Mouse (Mus musculus) heart, embryonic 11.5 days (tissue): ENCODE results near the gene Tjap1. TPM values are rescaled to one million over a fixed set of nuclear protein-coding genes. Genes with fewer than 3 reads are reported as not detected.

Experiments used
- ATAC-seq: fragments of 200-750 bp; cut with Nextera tagmentation; replicated peaks from 2 replicates; pipeline ENCODE4 v1.8.0; 2017; ENCODE audit warnings: moderate library complexity; ENCODE audit not compliant: insufficient number of reproducible peaks, low FRiP score, low TSS enrichment
- H3K27ac ChIP-seq: fragments of 300-500 bp; sonication (generic); 2 replicates; pipeline ENCODE4 v1.5.1; 2014; ENCODE audit warnings: mild to moderate bottlenecking, low read depth, low read length
- H3K27me3 ChIP-seq: fragments of 300-500 bp; sonication (generic); 2 replicates; pipeline ENCODE4 v1.6.1; 2014; ENCODE audit warnings: mild to moderate bottlenecking, low read length, mixed read lengths; ENCODE audit not compliant: control insufficient read depth, insufficient read depth
- H3K36me3 ChIP-seq: fragments of 300-500 bp; sonication (generic); 2 replicates; pipeline ENCODE4 v1.6.1; 2014; ENCODE audit warnings: mild to moderate bottlenecking, low read length, moderate library complexity, mixed read lengths; ENCODE audit not compliant: control insufficient read depth, insufficient read depth
- H3K4me1 ChIP-seq: fragments of 300-500 bp; sonication (generic); 2 replicates; pipeline ENCODE4 v1.6.1; 2014; ENCODE audit warnings: low read length; ENCODE audit not compliant: control insufficient read depth, insufficient read depth
- H3K4me2 ChIP-seq: fragments of 300-500 bp; sonication (generic); 2 replicates; pipeline ENCODE4 v1.6.1; 2014; ENCODE audit warnings: mild to moderate bottlenecking, moderate library complexity
- H3K4me3 ChIP-seq: fragments of 300-500 bp; sonication (generic); 2 replicates; pipeline ENCODE4 v1.5.1; 2014; ENCODE audit warnings: low read depth, low read length
- H3K9ac ChIP-seq: fragments of 300-500 bp; sonication (generic); 2 replicates; pipeline ENCODE4 v1.6.1; 2014; ENCODE audit warnings: mild to moderate bottlenecking, low read depth, low read length, moderate library complexity
- H3K9me3 ChIP-seq: fragments of 300-500 bp; sonication (generic); replicated peaks from 2 replicates; pipeline ENCODE4 v1.6.1; 2016; ENCODE audit warnings: low read length; ENCODE audit not compliant: control insufficient read depth
- WGBS: fragments of 180-500 bp; shearing (Covaris S2); extraction: QIAGEN DNeasy Blood & Tissue Kit; methylation state at CpG from one replicate; pipeline ENCODE4 v1.1.7; 2014; ENCODE audit not compliant: insufficient replicate concordance; 5-methylcytosine and 5-hydroxymethylcytosine counted together
- polyA plus RNA-seq: library from polyadenylated mRNA; unstranded; fragments of >200 nt; fragmentation: Nextera tagmentation; extraction: Ambion mirVana; gene quantifications from 2 replicates; pipeline ENCODE4 v1.2.1, GENCODE M21; 2014

The Tjap1 gene
- polyA plus RNA-seq, 1 experiment from 2014 or later: 36.8 TPM

GRCm38 (mm10) chr17:46296601-46297000, 13.8 kb upstream of the Tjap1 start:
- Histone ChIP-seq H3K4me3 (no peak overlapping the region; the same call in 1 of the 2 replicates), H3K27me3 (peaks cover 65% of the 10 kb centered on the region)
- no peak for ATAC-seq

DNA sequence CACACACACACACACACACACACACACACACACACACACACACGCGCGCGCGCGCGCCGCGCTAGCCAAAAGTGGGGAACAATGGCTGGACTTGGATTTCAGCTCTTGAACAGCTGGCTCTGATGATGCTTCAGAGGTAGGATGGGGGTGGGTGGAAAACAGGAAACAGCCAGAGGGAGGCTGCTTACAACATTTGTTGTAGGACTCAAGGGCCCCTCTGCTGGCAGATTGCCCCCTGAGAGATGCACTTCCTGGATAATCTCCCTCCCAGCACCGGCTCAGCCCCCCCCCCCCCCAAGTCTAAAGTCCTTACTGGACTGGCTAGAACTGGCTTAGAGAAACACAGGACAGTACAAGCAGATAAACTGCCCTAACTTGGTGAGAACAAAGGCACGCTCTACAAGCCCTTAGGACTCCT, 4.9 kb upstream of the Tjap1 start:
- no peak for ATAC-seq
- 41% methylated on average over 11 of the region's 11 CpGs for WGBS
- H3K9ac ChIP-seq: 0 out of 2 replicates have a peak overlapping the region, but pooled peaks have one; percentile 46

More at GRCm38 (mm10) chr17:46296601-46297000, 13.8 kb upstream of the Tjap1 start:
- no peaks in the 10 kb centered on the region for H3K9me3 ChIP-seq
- H3K4me2 ChIP-seq: 0 out of 2 replicates have a peak overlapping the region, but pooled peaks have one; percentile 100
- 42% methylated on average over 6 of the region's 6 CpGs for WGBS
- H3K4me1 ChIP-seq: peaks cover 7% of the 10 kb centered on the region
- no peaks in the 10 kb centered on the region for H3K36me3 ChIP-seq
- no peak overlapping the region for H3K9ac ChIP-seq
- no peak overlapping the region for H3K27ac ChIP-seq

DNA sequence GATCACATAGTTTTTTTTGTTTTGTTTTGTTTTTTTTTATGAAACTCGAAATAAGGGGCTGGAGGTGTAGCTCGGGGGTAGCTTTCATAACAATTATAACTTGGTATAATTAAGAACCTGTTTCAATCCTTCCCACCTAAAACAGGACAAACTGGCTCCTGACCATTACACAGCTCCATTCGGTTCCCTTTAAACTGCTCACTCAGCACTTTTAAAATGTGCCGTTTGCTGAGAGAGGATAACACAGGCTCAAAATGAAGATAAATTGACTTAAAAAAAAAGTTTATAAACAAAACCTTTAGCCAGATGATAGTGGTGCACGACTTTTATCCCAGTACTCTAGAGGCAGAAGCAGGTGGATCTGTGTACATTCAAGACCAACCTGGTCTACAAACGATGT, 2.6 kb upstream of the Tjap1 start:
- Histone ChIP-seq H3K27me3 (no peaks in the 10 kb centered on the region; the same call in 1 of the 2 replicates), H3K4me2 (no peak overlapping the region), H3K9me3 (no peaks in the 10 kb centered on the region), H3K4me1 (peaks cover 13% of the 10 kb centered on the region), H3K4me3 (no peak overlapping the region), H3K27ac (no peak overlapping the region), H3K36me3 (no peaks in the 10 kb centered on the region), H3K9ac (no peak overlapping the region)
- 59% methylated on average over 6 of the region's 6 CpGs for WGBS
- no peak for ATAC-seq

More for the DNA sequence above, 4.9 kb upstream of the Tjap1 start:
- no peaks in the 10 kb centered on the region; the same call in 1 of the 2 replicates for H3K27me3 ChIP-seq
- no peak overlapping the region for H3K27ac ChIP-seq
- H3K36me3 ChIP-seq: no peaks in the 10 kb centered on the region
- H3K4me3 ChIP-seq: no peak overlapping the region
- H3K4me1 ChIP-seq: 0 out of 2 replicates have a peak, but pooled peaks cover 3% of the 10 kb centered on the region
- no peak overlapping the region for H3K4me2 ChIP-seq
- no peaks in the 10 kb centered on the region for H3K9me3 ChIP-seq

DNA sequence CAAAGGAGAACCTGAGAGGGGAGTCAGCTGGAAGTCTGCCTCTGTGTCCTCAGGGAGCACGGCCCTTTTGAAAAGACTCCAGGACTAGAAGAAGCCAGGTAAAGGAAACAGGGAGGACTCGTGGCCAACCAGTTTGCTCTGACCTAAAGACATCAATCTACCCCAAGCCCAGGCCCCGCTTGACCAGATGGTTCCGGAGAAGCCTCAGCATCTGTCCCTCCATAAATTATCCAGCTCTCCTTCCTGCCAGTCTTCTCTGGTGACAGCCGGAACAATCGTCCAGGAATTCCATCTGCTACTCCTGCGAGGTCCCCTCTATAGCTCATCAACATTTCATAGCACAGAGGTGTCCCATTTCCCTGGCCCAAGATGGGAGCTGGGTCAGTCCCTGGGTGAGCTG, 1.8 kb upstream of the Tjap1 start:
- 67% methylated on average over 7 of the region's 7 CpGs for WGBS
- peaks cover 6% of the 10 kb centered on the region; the same call in 1 of the 2 replicates for H3K36me3 ChIP-seq

GRCm38 (mm10) chr17:46283911-46284310, 1.1 kb upstream of the Tjap1 start:
- H3K9ac ChIP-seq: no peak overlapping the region
- H3K4me2 ChIP-seq: no peak overlapping the region
- ATAC-seq: no peak
- H3K9me3 ChIP-seq: no peaks in the 10 kb centered on the region
- H3K4me3 ChIP-seq: no peak overlapping the region
- 84% methylated on average over 8 of the region's 8 CpGs for WGBS
- H3K27ac ChIP-seq: no peak overlapping the region
- peaks cover 11% of the 10 kb centered on the region; the same call in 1 of the 2 replicates for H3K36me3 ChIP-seq
- H3K27me3 ChIP-seq: no peaks in the 10 kb centered on the region
- H3K4me1 ChIP-seq: peaks cover 13% of the 10 kb centered on the region

More for the DNA sequence above, 1.8 kb upstream of the Tjap1 start:
- Histone ChIP-seq H3K4me1 (peaks cover 13% of the 10 kb centered on the region), H3K9me3 (no peaks in the 10 kb centered on the region), H3K4me3 (no peak overlapping the region), H3K9ac (no peak overlapping the region), H3K27ac (no peak overlapping the region), H3K4me2 (no peak overlapping the region), H3K27me3 (no peaks in the 10 kb centered on the region; the same call in 1 of the 2 replicates)
- no peak for ATAC-seq

DNA sequence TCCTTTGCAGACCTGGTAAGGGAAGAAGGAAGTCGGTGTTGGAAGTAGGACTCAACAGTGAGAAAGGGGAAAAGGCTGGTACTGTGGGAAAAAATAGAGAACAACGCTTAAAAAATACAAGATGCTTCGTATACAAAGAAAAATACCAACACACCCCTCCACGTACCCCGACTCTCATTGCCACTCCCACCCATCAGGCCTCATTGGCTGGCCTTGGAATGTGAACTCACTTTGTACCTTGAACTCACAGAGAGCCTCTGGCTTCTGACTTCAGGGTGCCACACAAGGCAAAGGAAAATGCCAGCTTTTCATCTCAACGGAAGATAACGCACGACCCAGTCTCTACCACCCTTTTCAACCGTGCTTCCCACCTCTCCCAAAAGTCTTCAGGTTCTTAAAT, 314 bp upstream of the Tjap1 start:
- H3K4me2 ChIP-seq: peak overlapping the region; percentile 98
- H3K27me3 ChIP-seq: no peaks in the 10 kb centered on the region
- peaks cover 13% of the 10 kb centered on the region for H3K4me1 ChIP-seq
- H3K4me3 ChIP-seq: peak overlapping the region; percentile 76
- H3K27ac ChIP-seq: peak overlapping the region; percentile 94; the same call in 1 of the 2 replicates
- peak overlapping the region; percentile 85 for H3K9ac ChIP-seq
- ATAC-seq: 0 out of 2 replicates have a peak, but pooled peaks have one; percentile 16
- H3K9me3 ChIP-seq: no peaks in the 10 kb centered on the region
- H3K36me3 ChIP-seq: peaks cover 12% of the 10 kb centered on the region; the same call in 1 of the 2 replicates
- 17% methylated on average over 9 of the region's 9 CpGs for WGBS

DNA sequence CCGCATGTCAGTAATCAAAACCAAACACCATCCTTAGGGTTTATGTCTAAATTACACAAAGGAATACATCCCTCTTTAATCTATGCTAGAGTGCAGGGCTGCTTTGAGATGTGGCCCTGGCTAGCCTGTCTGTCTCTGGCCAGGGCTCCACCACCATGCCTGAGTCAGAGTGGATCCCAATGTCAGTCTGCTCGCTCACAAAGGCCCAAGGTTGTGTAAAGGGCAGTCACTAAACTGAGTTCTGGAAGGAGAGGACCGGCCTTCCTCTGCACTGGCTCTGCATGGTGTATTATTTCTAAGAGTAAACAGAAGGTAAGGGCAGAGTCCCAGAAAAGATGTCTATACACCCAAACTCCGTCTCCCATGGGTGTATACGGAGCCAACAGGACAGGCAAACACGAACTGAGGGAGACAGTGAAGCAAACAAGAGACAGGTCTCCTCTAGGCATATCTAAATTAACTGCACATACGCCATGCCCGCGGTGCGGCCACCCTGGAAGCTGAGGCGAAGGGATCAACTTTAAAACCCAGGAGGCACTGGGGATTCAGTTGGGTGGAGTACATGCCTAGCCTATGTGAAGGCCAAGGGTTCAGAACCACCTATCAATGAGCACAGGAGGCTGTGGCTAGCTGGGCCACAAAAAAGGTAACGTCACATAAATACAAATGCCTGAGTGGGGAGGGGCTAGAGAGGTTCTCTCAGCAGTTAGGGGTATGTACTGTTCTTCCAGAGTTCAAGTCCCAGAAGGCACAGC, 4.6 kb downstream of the Tjap1 start:
- no peak overlapping the region for H3K4me3 ChIP-seq
- H3K36me3 ChIP-seq: peaks cover 14% of the 10 kb centered on the region; the same call in 1 of the 2 replicates
- H3K27ac ChIP-seq: peak overlapping the region; percentile 41; the same call in 1 of the 2 replicates
- no peak overlapping the region for H3K9ac ChIP-seq
- 83% methylated on average over 12 of the region's 12 CpGs for WGBS
- peaks cover 26% of the 10 kb centered on the region for H3K4me1 ChIP-seq
- no peak overlapping the region for H3K4me2 ChIP-seq
- H3K9me3 ChIP-seq: no peaks in the 10 kb centered on the region
- no peaks in the 10 kb centered on the region for H3K27me3 ChIP-seq
- no peak for ATAC-seq

GRCm38 (mm10) chr17:46277586-46277985, 5.2 kb downstream of the Tjap1 start:
- no peak for ATAC-seq
- Histone ChIP-seq H3K4me2 (no peak overlapping the region), H3K36me3 (peaks cover 14% of the 10 kb centered on the region; the same call in 1 of the 2 replicates), H3K9ac (no peak overlapping the region), H3K27ac (0 out of 2 replicates have a peak overlapping the region, but pooled peaks have one; percentile 16), H3K4me1 (peaks cover 29% of the 10 kb centered on the region), H3K9me3 (no peaks in the 10 kb centered on the region), H3K4me3 (no peak overlapping the region), H3K27me3 (no peaks in the 10 kb centered on the region)
- WGBS: 74% methylated on average over 4 of the region's 4 CpGs
